Mouse (Mus musculus) small intestine, adult 2 months (tissue): Measurements from ENCODE around the gene Gprin3. TPM values are rescaled to one million over a fixed set of nuclear protein-coding genes. Genes with fewer than 3 reads are reported as not detected.
A peak's percentile ranks its signal among the peaks of the same experiment; 100 is the strongest.

Experiments
- H3K27ac ChIP-seq: fragments of 200-500 bp; 2 replicates; pipeline ENCODE4 v1.5.1; 2012; ENCODE audit warnings: low read depth, low read length, control low read depth, inconsistent platforms; ENCODE audit not compliant: insufficient read depth
- H3K27me3 ChIP-seq: fragments of 200-500 bp; 2 replicates; pipeline ENCODE4 v1.6.1; 2012; ENCODE audit warnings: mild to moderate bottlenecking, moderate library complexity, low read length, inconsistent platforms; ENCODE audit not compliant: control insufficient read depth, insufficient read depth
- H3K36me3 ChIP-seq: fragments of 200-500 bp; 2 replicates; pipeline ENCODE4 v1.6.1; 2012; ENCODE audit warnings: mild to moderate bottlenecking, low read length, control low read depth, inconsistent platforms; ENCODE audit not compliant: control insufficient read depth, insufficient read depth
- H3K4me1 ChIP-seq: fragments of 200-500 bp; 2 replicates; pipeline ENCODE4 v1.6.1; 2012; ENCODE audit warnings: low read length, inconsistent platforms, mixed read lengths; ENCODE audit not compliant: control insufficient read depth, insufficient read depth, insufficient read length
- H3K4me3 ChIP-seq: fragments of 200-500 bp; 2 replicates; pipeline ENCODE4 v1.5.1; 2012; ENCODE audit warnings: low read depth, mild to moderate bottlenecking, control low read depth, inconsistent platforms, low read length, moderate library complexity
- CTCF ChIP-seq: fragments of 200-500 bp; IDR thresholded peaks from 2 replicates; pipeline ENCODE4 v1.5.1; 2012; ENCODE audit warnings: low read depth, mild to moderate bottlenecking, control low read depth, inconsistent platforms, low read length, moderate library complexity, mixed read lengths; ENCODE audit not compliant: insufficient replicate concordance, insufficient read length; ENCODE audit errors: extremely low read depth
- POLR2A ChIP-seq: fragments of 200-500 bp; IDR thresholded peaks from 2 replicates; pipeline ENCODE4 v1.6.1; 2012; ENCODE audit warnings: low read depth, mild to moderate bottlenecking, control low read depth, inconsistent platforms, low read length, moderate library complexity
- WGBS: fragments of 180-500 bp; shearing (Covaris S2); methylation state at CpG from one replicate; pipeline ENCODE4 v1.1.7; 2018; 5-methylcytosine and 5-hydroxymethylcytosine counted together
- polyA plus RNA-seq: library from polyadenylated mRNA; depleted of rRNA; stranded (reverse); fragments of >200 nt; gene quantifications from 2 replicates; pipeline ENCODE4 v1.2.3, GENCODE M21; 2012

The Gprin3 gene
- polyA plus RNA-seq, 1 experiment: 3.0 TPM

DNA sequence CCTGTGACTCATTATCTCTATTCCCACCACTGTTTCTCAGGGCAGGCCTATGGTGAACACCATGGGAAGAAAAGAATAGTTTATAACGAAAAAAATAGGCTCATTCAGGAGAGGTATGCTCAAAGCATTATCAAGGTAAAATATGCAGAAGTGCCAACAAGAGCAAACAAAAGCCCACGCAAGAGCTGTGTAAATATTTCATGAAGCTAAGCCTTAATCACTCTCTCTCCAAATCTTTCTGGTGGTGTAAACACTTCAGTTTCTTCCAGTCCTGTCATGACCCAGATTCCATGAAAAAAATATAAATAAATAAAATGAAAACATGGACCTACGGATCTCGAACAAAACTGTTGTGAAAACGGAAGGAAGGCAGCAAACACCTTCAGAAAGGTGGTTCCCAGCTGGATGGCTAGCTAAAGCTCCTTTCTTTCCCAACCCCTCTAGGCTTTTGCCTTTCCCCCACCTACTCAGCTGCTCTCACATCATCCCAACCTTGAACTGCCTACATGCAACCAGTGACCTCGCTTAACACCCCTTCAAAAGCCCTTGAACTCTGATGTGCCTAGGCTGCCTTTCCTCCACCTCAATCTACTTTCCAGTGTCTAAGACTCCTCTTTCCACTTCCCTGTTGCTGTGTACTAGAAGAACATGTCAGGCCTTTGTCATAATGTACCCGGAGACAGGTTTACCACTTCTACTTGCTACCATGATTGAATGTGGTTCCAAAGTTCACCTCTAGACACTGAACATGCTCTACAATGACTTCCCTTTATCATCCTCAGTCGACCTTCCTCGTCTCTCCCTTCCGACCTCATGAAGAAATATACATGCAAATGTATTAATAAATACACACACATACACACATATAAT is 988 bp downstream of the Gprin3 start:
- H3K27me3 ChIP-seq: no peaks in the 10 kb centered on the region

GRCm38 (mm10) chr6:59423836-59424235 is 2.3 kb downstream of the Gprin3 start:
- TF ChIP-seq CTCF: no peak
- no peak for TF ChIP-seq POLR2A
- Histone ChIP-seq H3K27me3 (no peaks in the 10 kb centered on the region), H3K36me3 (peaks cover 2% of the 10 kb centered on the region; the same call in 1 of the 2 replicates), H3K4me3 (no peak overlapping the region), H3K27ac (0 out of 2 replicates have a peak overlapping the region, but pooled peaks have one; percentile 11), H3K4me1 (peaks cover 16% of the 10 kb centered on the region)
- WGBS: 90% methylated on average over 1 of the region's 1 CpGs

More for the DNA sequence above, 988 bp downstream of the Gprin3 start:
- H3K27ac ChIP-seq: peak overlapping the region; percentile 91
- peaks cover 16% of the 10 kb centered on the region for H3K4me1 ChIP-seq
- 18% methylated on average over 10 of the region's 10 CpGs for WGBS
- peak overlapping the region; percentile 60 for H3K4me3 ChIP-seq
- H3K36me3 ChIP-seq: peaks cover 2% of the 10 kb centered on the region; the same call in 1 of the 2 replicates
- TF ChIP-seq POLR2A: no peak
- TF ChIP-seq CTCF: no peak

- peaks cover 2% of the 10 kb centered on the region; the same call in 1 of the 2 replicates for H3K36me3 ChIP-seq
- TF ChIP-seq POLR2A (no peak), CTCF (no peak)
- H3K27me3 ChIP-seq: no peaks in the 10 kb centered on the region
- H3K4me1 ChIP-seq: peaks cover 21% of the 10 kb centered on the region; the same call in 1 of the 2 replicates
- 43% methylated on average over 3 of the region's 3 CpGs for WGBS
- H3K27ac ChIP-seq: no peak overlapping the region
- no peak overlapping the region for H3K4me3 ChIP-seq
Measured at GRCm38 (mm10) chr6:59419264-59419663, 6.8 kb downstream of the Gprin3 start.

DNA sequence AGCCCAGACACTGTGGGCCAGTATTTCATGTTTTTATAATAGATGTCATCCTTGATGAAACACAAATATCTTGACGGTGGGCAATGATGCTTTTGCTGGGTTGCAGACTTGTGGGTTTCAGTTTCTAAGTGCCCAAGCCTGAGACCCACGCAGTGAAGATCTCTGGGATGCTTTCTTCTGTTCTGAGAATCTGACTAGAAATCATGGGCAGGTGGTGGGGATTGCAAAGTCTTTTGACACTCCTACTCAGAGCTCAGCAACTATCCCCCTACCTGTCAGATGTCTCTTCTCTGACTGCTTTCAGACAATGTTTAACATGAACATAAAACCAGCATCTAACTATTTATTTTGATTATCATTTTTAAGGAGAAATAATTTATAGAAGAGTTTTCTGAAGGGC is 7.4 kb downstream of the Gprin3 start:
- Histone ChIP-seq H3K4me3 (no peak overlapping the region), H3K36me3 (peaks cover 2% of the 10 kb centered on the region; the same call in 1 of the 2 replicates), H3K27me3 (no peaks in the 10 kb centered on the region), H3K27ac (no peak overlapping the region), H3K4me1 (peaks cover 22% of the 10 kb centered on the region; the same call in 1 of the 2 replicates)
- TF ChIP-seq POLR2A (no peak), CTCF (no peak)
- 62% methylated on average over 2 of the region's 2 CpGs for WGBS

DNA sequence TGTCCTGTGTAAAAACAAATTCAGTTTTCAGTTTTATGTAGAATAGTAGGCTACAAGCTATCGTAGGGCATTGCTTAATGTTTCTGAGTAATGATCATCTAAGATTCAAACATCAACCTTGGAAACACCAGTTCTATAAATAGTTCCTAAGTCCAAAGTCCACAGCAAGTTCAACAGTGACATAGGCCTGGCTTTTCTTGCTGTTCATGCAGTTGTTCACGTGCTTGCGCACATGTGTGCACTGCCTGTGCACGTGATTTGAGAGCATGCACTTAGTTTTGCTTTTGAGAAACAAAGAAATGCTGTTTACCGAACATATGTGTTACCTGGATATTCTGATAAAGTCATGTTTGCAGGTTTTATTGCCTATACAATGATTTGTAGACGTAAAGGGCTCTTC is 11.3 kb downstream of the Gprin3 start:
- TF ChIP-seq CTCF: no peak
- TF ChIP-seq POLR2A: no peak
- Histone ChIP-seq H3K27me3 (no peaks in the 10 kb centered on the region), H3K36me3 (no peaks in the 10 kb centered on the region), H3K4me3 (no peak overlapping the region), H3K27ac (peak overlapping the region; percentile 90), H3K4me1 (peaks cover 21% of the 10 kb centered on the region; the same call in 1 of the 2 replicates)
- WGBS: 25% methylated on average over 6 of the region's 6 CpGs

DNA sequence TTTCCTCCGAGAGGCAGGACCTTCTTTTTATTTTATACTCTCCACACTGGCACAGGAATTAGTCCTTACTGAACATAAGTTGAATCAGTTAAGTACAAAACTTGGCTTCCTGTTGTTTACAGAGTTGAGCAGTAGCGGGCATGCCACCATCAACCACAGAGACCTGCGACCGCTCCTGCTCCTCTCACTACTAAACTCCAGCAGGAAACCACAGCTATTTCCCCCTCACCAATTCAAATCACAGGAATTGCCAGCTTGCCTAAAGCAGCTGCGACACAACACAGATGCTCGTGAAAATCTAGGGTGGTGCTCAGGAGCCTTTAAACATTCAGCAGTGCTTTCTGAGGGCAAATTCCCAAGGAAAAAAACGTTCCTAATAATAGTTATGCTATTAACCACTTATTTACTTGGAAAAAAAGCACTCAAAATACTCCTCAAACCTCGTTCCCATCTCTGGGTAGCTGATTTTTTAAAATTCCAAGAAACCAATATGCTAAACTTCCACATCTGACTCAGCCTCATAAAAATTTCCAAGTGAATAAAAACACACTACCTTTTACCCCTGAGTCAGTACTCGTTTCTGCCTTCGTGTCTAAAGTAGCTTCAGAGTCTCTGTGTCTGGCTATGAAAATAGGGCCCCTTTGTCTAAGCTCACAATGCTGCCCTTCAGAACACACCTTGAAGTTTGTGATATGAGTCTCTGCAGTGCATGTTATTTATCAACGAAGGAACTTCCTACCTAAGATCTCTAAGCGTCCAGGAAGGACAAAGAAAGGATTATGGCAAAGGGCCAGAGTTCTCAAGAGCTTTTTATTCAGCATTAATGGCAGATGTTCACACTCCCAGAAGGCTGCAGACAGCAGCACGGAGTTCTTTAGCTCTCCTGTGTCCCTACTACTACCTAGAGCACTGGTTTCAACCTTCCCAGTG is 13.4 kb downstream of the Gprin3 start:
- 10% methylated on average over 13 of the region's 13 CpGs for WGBS
- no peak for TF ChIP-seq CTCF
- H3K4me1 ChIP-seq: peaks cover 21% of the 10 kb centered on the region; the same call in 1 of the 2 replicates

More for the DNA sequence above, 13.4 kb downstream of the Gprin3 start:
- Histone ChIP-seq H3K27me3 (no peaks in the 10 kb centered on the region), H3K27ac (peak overlapping the region; percentile 73), H3K4me3 (no peak overlapping the region), H3K36me3 (no peaks in the 10 kb centered on the region)
